Mouse (Mus musculus): ENCODE measurements around the gene Zscan20.
"Not testable (repeated sequence)": the region's sequence is repeated elsewhere in the genome, so short reads cannot be mapped to it uniquely, and the experiment has no call there.

Zscan20 gene

GRCm38 (mm10) chr4:128613326-128613725 is 3.4 kb upstream of the Zscan20 start:
- no peak for DNase-seq (ENCODE audit: low spot score)

DNA sequence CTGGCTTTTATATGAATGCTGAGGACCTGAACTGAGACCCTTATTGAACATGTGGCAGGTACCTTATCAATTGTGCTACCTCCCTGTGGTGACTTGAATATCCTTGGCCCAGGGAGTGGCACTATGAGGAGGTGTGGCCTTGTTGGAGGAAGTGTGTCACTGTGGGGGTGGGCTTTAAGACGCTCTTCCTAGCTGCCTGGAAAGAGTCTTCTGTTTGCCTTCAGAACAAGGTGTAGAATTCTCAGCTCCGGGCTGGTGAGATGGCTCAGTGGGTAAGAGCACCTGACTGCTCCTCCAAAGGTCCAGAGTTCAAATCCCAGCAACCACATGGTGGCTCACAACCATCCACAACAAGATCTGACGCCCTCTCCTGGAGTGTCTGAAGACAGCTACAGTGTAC is 1.8 kb upstream of the Zscan20 start:
- not testable (repeated sequence) for DNase-seq (ENCODE audit: low spot score)

DNA sequence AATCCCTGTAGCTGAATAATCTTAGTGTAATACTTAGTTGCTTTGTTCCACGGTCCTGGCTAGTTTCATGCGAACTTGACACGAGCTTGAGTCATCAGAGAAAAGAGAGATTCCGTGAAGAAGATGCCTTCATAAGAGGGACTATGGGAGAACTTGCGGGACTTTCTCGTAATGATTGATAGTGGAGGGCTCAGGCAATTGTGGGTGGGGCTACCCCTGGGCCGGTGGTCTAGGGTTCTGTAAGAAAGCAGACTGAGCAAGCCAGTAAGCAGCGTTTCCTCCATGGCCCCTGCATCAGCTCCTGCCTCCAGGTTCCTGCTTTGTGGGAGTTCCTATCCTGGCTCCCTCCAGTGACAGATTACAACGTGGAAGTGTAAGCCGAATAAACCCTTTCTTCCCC is 808 bp upstream of the Zscan20 start:
- no peak for DNase-seq (ENCODE audit: low spot score)

DNA sequence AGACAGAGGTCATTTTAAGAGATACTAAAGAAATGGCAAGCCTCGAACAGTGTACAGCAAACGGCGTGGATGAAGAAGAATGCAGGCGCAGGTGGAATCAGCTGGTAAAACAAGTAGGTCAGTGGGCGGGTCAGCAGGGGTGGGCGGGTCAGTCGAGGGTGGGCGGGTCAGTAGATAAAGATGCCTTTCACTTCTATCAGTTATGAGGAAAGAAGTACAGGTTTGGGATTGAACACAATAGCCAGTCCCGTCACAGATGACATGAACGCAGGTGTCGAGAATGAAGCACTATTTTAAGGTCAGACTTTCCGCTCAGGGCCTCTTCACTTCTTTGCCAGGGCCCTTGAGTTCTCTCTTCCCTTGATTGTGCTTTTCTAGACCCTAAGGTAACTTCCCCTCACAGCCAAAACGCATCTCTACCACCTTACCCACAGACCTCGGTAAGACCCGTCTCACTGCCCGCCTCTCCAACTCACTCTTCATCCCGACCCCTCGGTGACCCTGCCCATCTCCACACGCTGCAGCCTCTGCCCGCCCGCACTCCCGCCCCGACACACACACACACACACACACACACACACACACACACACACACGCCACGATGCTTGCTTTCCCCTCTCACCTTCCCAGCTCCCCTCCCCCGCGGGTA is 498 bp downstream of the Zscan20 start:
- no peak for DNase-seq (ENCODE audit: low spot score)

- no peak for DNase-seq (ENCODE audit: low spot score)
These were observed 2.2 kb downstream of the Zscan20 start for GRCm38 (mm10) chr4:128607661-128608060.

DNA sequence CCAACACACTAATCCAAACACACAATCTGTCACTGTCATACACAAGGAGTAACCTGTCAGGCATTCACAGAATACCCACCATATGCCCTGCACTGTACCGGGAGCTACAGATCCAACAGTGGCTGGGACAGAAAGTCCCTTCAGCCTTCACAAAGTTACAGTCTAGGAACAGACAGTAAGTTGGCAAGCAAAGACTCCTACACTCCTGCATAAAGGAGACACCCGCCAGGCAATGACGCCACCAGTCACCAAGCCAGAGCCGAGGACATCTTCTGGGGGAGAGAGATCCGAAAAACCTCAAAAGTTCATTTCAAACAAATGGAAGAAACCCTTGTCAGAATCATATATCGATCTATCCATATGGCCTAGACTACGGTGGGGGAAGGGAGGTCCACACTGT is 3.3 kb downstream of the Zscan20 start:
- no peak for DNase-seq (ENCODE audit: low spot score)

DNA sequence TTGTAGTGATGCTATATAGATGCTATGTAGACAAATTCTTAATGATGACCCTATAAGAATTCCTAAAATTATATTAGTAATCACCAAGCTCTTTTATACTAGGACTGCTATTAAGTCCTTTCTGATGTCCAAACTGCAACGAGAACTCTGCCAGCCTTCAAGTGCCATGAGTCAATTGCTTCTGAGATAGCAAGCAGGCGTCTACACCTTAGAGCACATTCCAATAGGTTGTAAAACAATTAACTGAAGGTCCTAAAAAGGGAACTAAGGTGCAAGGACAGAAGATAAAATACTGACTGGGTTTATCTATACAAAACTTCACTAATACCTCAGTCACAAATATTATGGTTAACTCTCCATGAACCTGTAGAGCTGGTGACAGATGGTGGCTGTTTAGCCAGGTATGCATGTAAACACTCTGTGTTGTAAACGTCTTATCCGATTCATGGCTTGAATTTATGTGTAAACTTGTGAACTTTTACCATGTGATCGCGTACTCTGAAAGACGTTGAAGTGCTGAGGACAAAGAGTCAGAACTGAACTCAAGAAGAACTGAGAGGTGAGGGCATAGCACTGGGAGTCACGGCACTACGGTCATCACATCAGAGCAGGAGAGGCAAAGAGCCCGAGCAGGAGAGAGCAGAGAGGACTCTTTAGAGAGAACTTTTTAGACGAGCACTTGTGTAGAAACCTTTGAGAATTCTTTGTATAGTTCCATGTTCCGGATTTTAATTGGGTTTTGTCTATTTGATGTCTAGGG is 11.9 kb downstream of the Zscan20 start:
- DNase-seq (ENCODE audit: low spot score) = no peak

DNA sequence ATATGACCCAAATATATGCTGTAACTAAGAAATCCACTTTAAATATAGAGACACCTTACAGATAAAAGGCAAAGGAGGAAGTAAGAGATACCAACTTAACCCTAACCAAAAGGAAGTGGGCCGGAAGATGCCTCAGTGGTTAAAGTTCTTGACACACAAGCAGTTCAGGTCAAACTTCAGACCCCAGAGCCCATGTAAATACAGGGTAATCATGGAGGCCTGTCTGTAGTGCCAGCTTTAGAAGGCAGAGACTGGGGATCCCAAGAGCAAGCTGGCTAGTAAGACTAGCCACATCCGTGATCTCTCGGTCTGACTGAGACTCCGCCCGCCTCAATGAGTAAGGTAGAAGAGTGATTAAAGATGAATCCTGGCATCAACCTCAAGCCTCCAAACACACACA is 15.8 kb downstream of the Zscan20 start:
- DNase-seq (ENCODE audit: low spot score) = no peak

DNA sequence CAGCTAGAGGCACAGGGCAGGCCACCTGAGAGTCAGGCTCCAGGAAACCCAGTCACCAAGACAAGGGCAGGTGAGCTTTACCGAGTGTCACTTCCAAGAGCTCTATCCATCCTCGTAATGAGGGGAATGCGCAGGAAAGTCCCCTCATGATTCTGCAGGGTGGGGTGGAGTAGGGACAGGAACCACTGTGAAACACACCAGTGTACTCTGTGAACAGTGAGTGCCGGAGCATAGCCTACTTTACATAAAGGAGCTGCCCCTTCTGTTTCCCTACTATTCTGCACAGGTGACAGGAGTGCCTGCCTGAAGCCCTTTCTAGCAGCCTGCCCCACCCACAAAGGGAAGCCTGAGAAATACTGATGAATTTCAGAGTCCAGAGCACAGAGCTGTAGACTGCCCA is 16.6 kb downstream of the Zscan20 start:
- DNase-seq (ENCODE audit: low spot score) = no peak

DNA sequence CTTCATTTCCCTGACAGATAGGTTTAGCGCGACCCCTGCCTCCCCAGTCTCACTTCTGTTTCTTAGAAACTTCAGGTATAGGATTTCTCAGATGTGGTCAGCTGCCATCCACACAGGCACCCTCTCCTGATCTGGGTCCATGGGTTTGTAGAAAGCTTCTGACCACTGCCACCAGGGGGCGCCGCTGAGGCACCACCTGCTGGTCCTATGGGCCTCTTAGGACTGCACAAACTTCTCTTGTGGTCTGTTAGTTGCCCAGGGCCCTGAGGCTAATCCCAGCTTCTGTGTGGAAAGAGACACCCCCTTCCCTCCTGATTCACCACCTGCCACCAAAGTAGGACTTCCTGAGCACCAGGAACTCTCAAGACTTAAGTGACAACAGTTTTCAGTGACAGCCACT is 30.7 kb downstream of the Zscan20 start:
- DNase-seq (ENCODE audit: low spot score) = peak; percentile 8

DNA sequence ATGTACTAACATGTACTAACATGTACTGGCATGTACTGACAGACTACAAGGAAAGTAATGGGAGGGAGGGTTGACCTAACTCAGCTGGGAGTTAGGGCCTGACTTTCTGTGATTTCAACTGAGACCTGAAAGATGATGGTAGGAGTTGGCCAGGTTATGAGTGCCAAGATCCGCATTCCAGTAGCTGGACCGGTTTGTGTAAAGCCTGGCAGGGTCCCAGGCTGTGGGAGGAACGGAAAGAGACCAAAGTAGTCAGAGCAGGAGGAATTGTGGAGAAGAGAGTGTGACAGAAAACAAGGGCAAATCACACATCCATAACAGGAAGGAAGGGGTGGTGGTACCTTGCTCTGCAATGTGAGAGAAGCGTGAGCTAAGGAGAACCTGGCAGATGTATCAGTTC is 34.1 kb downstream of the Zscan20 start:
- DNase-seq (ENCODE audit: low spot score) = no peak

- no peak for DNase-seq (ENCODE audit: low spot score)
These were observed 49.6 kb downstream of the Zscan20 start for GRCm38 (mm10) chr4:128560327-128560726.

DNA sequence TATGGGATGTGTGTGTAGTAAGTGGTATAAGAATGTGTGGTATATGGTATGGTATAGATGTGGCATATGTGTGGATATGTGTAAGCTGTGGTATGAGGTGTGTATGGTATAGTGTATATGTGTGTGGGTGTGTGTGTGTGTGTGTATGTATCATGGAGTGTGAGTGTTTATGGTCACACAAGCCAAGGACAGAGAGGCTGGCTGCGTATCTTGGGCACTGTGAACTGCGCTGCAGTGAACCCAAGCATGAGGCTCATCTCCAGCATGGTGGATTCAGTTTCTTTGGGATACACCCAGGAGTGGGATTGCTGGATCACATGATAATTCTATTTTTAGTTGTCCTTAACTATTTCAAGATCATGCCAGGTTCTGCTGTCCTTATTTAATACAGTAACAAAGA is 55.7 kb downstream of the Zscan20 start:
- DNase-seq (ENCODE audit: low spot score) = no peak

- DNase-seq (ENCODE audit: low spot score) = no peak
These were observed 59.1 kb downstream of the Zscan20 start for GRCm38 (mm10) chr4:128550756-128551155.

DNA sequence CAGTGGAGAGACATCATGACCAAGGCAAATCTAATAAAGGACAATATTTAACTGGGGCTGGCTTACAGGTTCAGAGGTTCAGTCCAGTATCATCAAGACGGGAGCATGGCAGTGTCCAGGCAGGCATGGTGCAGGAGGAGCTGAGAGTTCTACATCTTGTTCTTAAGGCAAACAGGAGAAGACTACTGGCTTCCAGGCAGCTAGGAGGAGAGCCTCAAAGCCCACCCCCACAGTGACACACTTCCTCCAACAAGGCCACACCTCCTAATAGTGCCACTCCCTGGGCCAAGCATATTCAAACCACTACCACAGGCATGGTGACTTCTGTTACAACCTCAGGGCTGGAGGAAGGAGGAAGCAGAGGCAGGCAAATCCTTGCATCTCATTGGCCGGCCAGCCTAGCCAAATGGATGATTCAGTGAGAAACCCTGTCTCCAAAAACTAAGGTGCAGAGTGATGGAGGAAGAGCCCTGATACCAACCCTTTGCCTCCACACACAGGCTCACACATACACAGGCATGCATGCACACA is 65.9 kb downstream of the Zscan20 start:
- DNase-seq (ENCODE audit: low spot score) = not testable (repeated sequence)

GRCm38 (mm10) chr4:128543378-128543777 is 66.5 kb downstream of the Zscan20 start:
- DNase-seq (ENCODE audit: low spot score) = no peak
